Mouse (Mus musculus): ENCODE data around the gene Nle1.
A peak's percentile ranks its signal among the peaks of the same experiment; 100 is the strongest.

- TF ChIP-seq POLR2A (IDR thresholded peaks at IDR 0.05; ENCODE audit: insufficient read depth, low read depth, low read length) (peak; percentile 31; the same call in 1 of the 2 replicates), CTCF (IDR thresholded peaks at IDR 0.05; ENCODE audit: insufficient read depth, low read depth, low read length) (peak; percentile 92)
Observed at GRCm38 (mm10) chr11:82890342-82890762, 17.9 kb downstream of the Nle1 start, which contains the start of gene Rad51d.

Data from olfactory bulb, adult 2 months (tissue).